ENCODE assay signal across 24 mouse cellular contexts in genomic region chr9:123802421-123802820, GRCm38 (mm10). TPM values are rescaled to one million over a fixed set of nuclear protein-coding genes. Genes with fewer than 3 reads are reported as not detected.
"Had no signal": no experiment of that assay in that cellular context is flagged by ENCODE, and none has a peak within 500 bp of the region (broad histone marks: within the 10 kb centered on the region; RNA-seq: fewer than 3 reads in every experiment).

No protein-coding gene starts in this region.

- H3K27ac ChIP-seq: left cerebral cortex, adult 2 months; liver, embryonic 13.5 days; midbrain, embryonic 10.5 days; midbrain, embryonic 13.5 days; neural tube, embryonic 13.5 days had no signal

- DNase-seq: kidney, adult 2 months; kidney, postnatal 10 days; kidney, postnatal 36 days; layer of hippocampus, postnatal 36 days; liver, embryonic 13.5 days; lung, adult 2 months; lung, postnatal 14 days; lung, postnatal 4 days; retina, postnatal 1 day; right cerebral cortex, postnatal 25 days; thymus, postnatal 25 days had no signal

- H3K9ac ChIP-seq: liver, embryonic 13.5 days; midbrain, embryonic 13.5 days; neural tube, embryonic 13.5 days had no signal

- ATAC-seq: intestine, postnatal 0 days; midbrain, embryonic 13.5 days; midbrain, embryonic 16.5 days had no signal

- H3K27me3 ChIP-seq: liver, embryonic 13.5 days; midbrain, embryonic 13.5 days; neural tube, embryonic 13.5 days had no signal

- H3K9me3 ChIP-seq: liver, embryonic 13.5 days; midbrain, embryonic 10.5 days; midbrain, embryonic 13.5 days; neural tube, embryonic 13.5 days had no signal

- H3K4me3 ChIP-seq: left cerebral cortex, adult 2 months; liver, embryonic 13.5 days; midbrain, embryonic 10.5 days; midbrain, embryonic 13.5 days; myocyte; neural tube, embryonic 13.5 days had no signal

- H3K4me1 ChIP-seq: liver, embryonic 13.5 days; midbrain, embryonic 10.5 days; midbrain, embryonic 13.5 days; neural tube, embryonic 13.5 days had no signal

- H3K4me2 ChIP-seq: liver, embryonic 13.5 days; midbrain, embryonic 13.5 days; neural tube, embryonic 13.5 days had no signal

RNA-seq across cellular contexts. Expression of gene Cxcr6, which starts 3.9 kb away (rescaled TPM):
- total RNA-seq: layer of hippocampus, adult 8-10 months; layer of hippocampus, postnatal 10 days; layer of hippocampus, postnatal 36 days; left cerebral cortex, adult 2 months; left cerebral cortex, postnatal 10 days; left cerebral cortex, postnatal 36 days had no signal

RNA-seq across cellular contexts. Expression of gene Xcr1, which starts 59.4 kb away (rescaled TPM):
- total RNA-seq: layer of hippocampus, adult 8-10 months; layer of hippocampus, postnatal 10 days; layer of hippocampus, postnatal 36 days; left cerebral cortex, adult 2 months; left cerebral cortex, postnatal 10 days; left cerebral cortex, postnatal 36 days had no signal
- polyA plus RNA-seq: kidney, embryonic 14.5 days; limb, embryonic 14.5 days; liver, embryonic 13.5 days had no signal
